Mouse (Mus musculus) small intestine, adult 2 months (tissue): ENCODE measurements around the gene Prkd3.

Source experiments
- CTCF ChIP-seq: fragments of 200-500 bp; IDR thresholded peaks from 2 replicates; pipeline ENCODE4 v1.5.1; 2012; ENCODE audit warnings: low read depth, mild to moderate bottlenecking, control low read depth, inconsistent platforms, low read length, moderate library complexity, mixed read lengths; ENCODE audit not compliant: insufficient replicate concordance, insufficient read length; ENCODE audit errors: extremely low read depth
- POLR2A ChIP-seq: fragments of 200-500 bp; IDR thresholded peaks from 2 replicates; pipeline ENCODE4 v1.6.1; 2012; ENCODE audit warnings: low read depth, mild to moderate bottlenecking, control low read depth, inconsistent platforms, low read length, moderate library complexity

GRCm38 (mm10) chr17:78983166-78983565 is 37.5 kb downstream of the Prkd3 start:
- TF ChIP-seq CTCF (no peak), POLR2A (no peak)
